Mouse (Mus musculus): ENCODE data around the gene Mgarp.

GRCm38 (mm10) chr3:51366926-51367325, 29.6 kb downstream of the Mgarp start:
- TF ChIP-seq CTCF (IDR thresholded peaks at IDR 0.05; ENCODE audit: borderline replicate concordance, insufficient read depth, low read length) (no peak), POLR2A (IDR thresholded peaks at IDR 0.05; ENCODE audit: low read depth, low read length) (no peak)

Measured in embryonic fibroblast, embryonic 13.5 days (primary cell).